Mouse (Mus musculus): ENCODE data around the gene Amot.

Amot gene

GRCm38 (mm10) chrX:145504717-145505415 is at the start of gene Amot:
TSS of gene Amot (minus strand) at chrX:145505181.
- DNase-seq (ENCODE audit: low read depth), result peak; percentile 91

GRCm38 (mm10) chrX:145545060-145545459 is 40.1 kb upstream of the Amot start:
- no peak for DNase-seq (ENCODE audit: low read depth)

- DNase-seq (ENCODE audit: low read depth), result no peak
Observed at GRCm38 (mm10) chrX:145543602-145544490, 38.9 kb upstream of the Amot start.

GRCm38 (mm10) chrX:145541050-145541449 is 36.1 kb upstream of the Amot start:
- DNase-seq (ENCODE audit: low read depth), result no peak

- DNase-seq (ENCODE audit: low read depth), result no peak
Observed at GRCm38 (mm10) chrX:145540321-145540720, 35.3 kb upstream of the Amot start.

GRCm38 (mm10) chrX:145529602-145530001 is 24.6 kb upstream of the Amot start:
- DNase-seq (ENCODE audit: low read depth), result no peak

- DNase-seq (ENCODE audit: low read depth), result no peak
Observed at GRCm38 (mm10) chrX:145516322-145517066, 11.5 kb upstream of the Amot start.

GRCm38 (mm10) chrX:145515498-145516158 is 10.6 kb upstream of the Amot start:
- DNase-seq (ENCODE audit: low read depth), result no peak

- DNase-seq (ENCODE audit: low read depth), result no peak
Observed at GRCm38 (mm10) chrX:145510675-145511074, 5.7 kb upstream of the Amot start.

- DNase-seq (ENCODE audit: low read depth), result peak; percentile 86
Observed at GRCm38 (mm10) chrX:145505457-145506201, 648 bp upstream of the Amot start.

- no peak for DNase-seq (ENCODE audit: low read depth)
Observed at GRCm38 (mm10) chrX:145501666-145502355, 3.2 kb downstream of the Amot start.

GRCm38 (mm10) chrX:145499101-145499500 is 5.9 kb downstream of the Amot start:
- peak; percentile 65 for DNase-seq (ENCODE audit: low read depth)

- DNase-seq (ENCODE audit: low read depth), result peak; percentile 83
Observed at GRCm38 (mm10) chrX:145498691-145499090, 6.3 kb downstream of the Amot start.

GRCm38 (mm10) chrX:145497486-145497885 is 7.5 kb downstream of the Amot start:
- DNase-seq (ENCODE audit: low read depth), result no peak

- no peak for DNase-seq (ENCODE audit: low read depth)
Observed at GRCm38 (mm10) chrX:145495381-145495780, 9.6 kb downstream of the Amot start.

GRCm38 (mm10) chrX:145490821-145491220 is 14.2 kb downstream of the Amot start:
- peak; percentile 59 for DNase-seq (ENCODE audit: low read depth)

GRCm38 (mm10) chrX:145490417-145490816 is 14.6 kb downstream of the Amot start:
- peak; percentile 24 for DNase-seq (ENCODE audit: low read depth)

- no peak for DNase-seq (ENCODE audit: low read depth)
Observed at GRCm38 (mm10) chrX:145489950-145490349, 15.0 kb downstream of the Amot start.

GRCm38 (mm10) chrX:145485495-145485894 is 19.5 kb downstream of the Amot start:
- DNase-seq (ENCODE audit: low read depth), result no peak

- DNase-seq (ENCODE audit: low read depth), result peak; percentile 60
Observed at GRCm38 (mm10) chrX:145483486-145484055, 21.4 kb downstream of the Amot start.

Data from NIH3T3 (cell line).